Mouse (Mus musculus): Measurements from ENCODE around the gene Tex19.2. TPM values are rescaled to one million over a fixed set of nuclear protein-coding genes. Genes with fewer than 3 reads are reported as not detected.
"Not testable (repeated sequence)": the region's sequence is repeated elsewhere in the genome, so short reads cannot be mapped to it uniquely, and the experiment has no call there.

Gene Tex19.2
- polyA plus RNA-seq, 1 experiment = not detected

- DNase-seq (ENCODE audit: extremely low spot score in 1 of 2, low spot score in 1 of 2) = no peak
Measured at GRCm38 (mm10) chr11:121112091-121112775, 6.2 kb downstream of the Tex19.2 start.

GRCm38 (mm10) chr11:121111601-121112000 lies 6.9 kb downstream of the Tex19.2 start:
- DNase-seq (ENCODE audit: extremely low spot score in 1 of 2, low spot score in 1 of 2) = no peak

GRCm38 (mm10) chr11:121111051-121111450 lies 7.4 kb downstream of the Tex19.2 start:
- DNase-seq (ENCODE audit: extremely low spot score in 1 of 2, low spot score in 1 of 2) = no peak

- no peak for DNase-seq (ENCODE audit: extremely low spot score in 1 of 2, low spot score in 1 of 2)
Measured at GRCm38 (mm10) chr11:121109986-121110385, 8.5 kb downstream of the Tex19.2 start.

- DNase-seq (ENCODE audit: extremely low spot score in 1 of 2, low spot score in 1 of 2) = no peak
Measured at GRCm38 (mm10) chr11:121108061-121108460, 10.4 kb downstream of the Tex19.2 start.

- DNase-seq (ENCODE audit: extremely low spot score in 1 of 2, low spot score in 1 of 2) = not testable (repeated sequence)
Measured at GRCm38 (mm10) chr11:121107242-121107641, 11.2 kb downstream of the Tex19.2 start.

- DNase-seq (ENCODE audit: extremely low spot score in 1 of 2, low spot score in 1 of 2) = no peak
Measured at GRCm38 (mm10) chr11:121101124-121101805, 17.2 kb downstream of the Tex19.2 start.

- DNase-seq (ENCODE audit: extremely low spot score in 1 of 2, low spot score in 1 of 2) = no peak
Measured at GRCm38 (mm10) chr11:121100692-121101091, 17.8 kb downstream of the Tex19.2 start.

- DNase-seq (ENCODE audit: extremely low spot score in 1 of 2, low spot score in 1 of 2) = no peak
Measured at GRCm38 (mm10) chr11:121099762-121100161, 18.7 kb downstream of the Tex19.2 start.

GRCm38 (mm10) chr11:121092606-121093585 lies 25.6 kb downstream of the Tex19.2 start:
- DNase-seq (ENCODE audit: extremely low spot score in 1 of 2, low spot score in 1 of 2) = no peak

GRCm38 (mm10) chr11:121090943-121091342 lies 27.5 kb downstream of the Tex19.2 start:
- peak in 1 of 2 experiments; percentile 12 for DNase-seq (ENCODE audit: extremely low spot score in 1 of 2, low spot score in 1 of 2)

GRCm38 (mm10) chr11:121089756-121090546 lies 28.5 kb downstream of the Tex19.2 start:
- DNase-seq (ENCODE audit: extremely low spot score in 1 of 2, low spot score in 1 of 2) = no peak

- DNase-seq (ENCODE audit: extremely low spot score in 1 of 2, low spot score in 1 of 2) = no peak
Measured at GRCm38 (mm10) chr11:121088997-121089396, 29.5 kb downstream of the Tex19.2 start.

GRCm38 (mm10) chr11:121086296-121086695 lies 32.2 kb downstream of the Tex19.2 start:
- no peak for DNase-seq (ENCODE audit: extremely low spot score in 1 of 2, low spot score in 1 of 2)

- no peak for DNase-seq (ENCODE audit: extremely low spot score in 1 of 2, low spot score in 1 of 2)
Measured at GRCm38 (mm10) chr11:121085181-121085580, 33.3 kb downstream of the Tex19.2 start.

GRCm38 (mm10) chr11:121082857-121083500 lies 35.5 kb downstream of the Tex19.2 start:
- DNase-seq (ENCODE audit: extremely low spot score in 1 of 2, low spot score in 1 of 2) = peak in 1 of 2 experiments; percentile 6

GRCm38 (mm10) chr11:121082250-121082649 lies 36.2 kb downstream of the Tex19.2 start:
- DNase-seq (ENCODE audit: extremely low spot score in 1 of 2, low spot score in 1 of 2) = no peak

- no peak for DNase-seq (ENCODE audit: extremely low spot score in 1 of 2, low spot score in 1 of 2)
Measured at GRCm38 (mm10) chr11:121081120-121081519, 37.4 kb downstream of the Tex19.2 start, which contains the start of gene Sectm1a. TSS of gene Sectm1a (minus strand) at chr11:121081220.

- no peak for DNase-seq (ENCODE audit: extremely low spot score in 1 of 2, low spot score in 1 of 2)
Measured at GRCm38 (mm10) chr11:121080330-121080729, 38.1 kb downstream of the Tex19.2 start.
